ENCODE assay signal across 16 mouse cellular contexts in genomic region chr4:105705996-105706395, GRCm38 (mm10).
A peak's percentile ranks its signal among the peaks of the same experiment; 100 is the strongest.
DNase-seq lines count a peak whose midpoint lies in the region; ATAC-seq and TF ChIP-seq lines count a peak whose summit lies in the region.
"Had no signal": no experiment of that assay in that cellular context is flagged by ENCODE, and none has a peak within 500 bp of the region (broad histone marks: within the 10 kb centered on the region; RNA-seq: fewer than 3 reads in every experiment).

No protein-coding gene starts in this region.

- H3K4me1 ChIP-seq in lung, embryonic 16.5 days (replicated peaks; ENCODE audit: control insufficient read depth, insufficient read depth, low read length) = peaks cover 9% of the 10 kb centered on the region; the same call in 1 of the 2 replicates
- no peaks in the 10 kb centered on the region for H3K4me1 ChIP-seq in hindbrain, postnatal 0 days (ENCODE audit: insufficient read depth, low read length)
- H3K4me1 ChIP-seq: embryonic facial prominence, embryonic 12.5 days; forebrain, embryonic 13.5 days; midbrain, embryonic 12.5 days; neural tube, embryonic 12.5 days had no signal

- H3K9ac ChIP-seq in lung, embryonic 16.5 days (ENCODE audit: low read length) = no peak overlapping the region
- no peak overlapping the region for H3K9ac ChIP-seq in hindbrain, postnatal 0 days (replicated peaks; ENCODE audit: low read length)
- H3K9ac ChIP-seq: embryonic facial prominence, embryonic 12.5 days; forebrain, embryonic 13.5 days; limb, embryonic 12.5 days; midbrain, embryonic 12.5 days; neural tube, embryonic 12.5 days had no signal

- peak overlapping the region; percentile 70 for H3K27ac ChIP-seq in lung, embryonic 16.5 days (ENCODE audit: low read length)
- H3K27ac ChIP-seq in hindbrain, postnatal 0 days = no peak overlapping the region
- H3K27ac ChIP-seq: embryonic facial prominence, embryonic 12.5 days; forebrain, embryonic 13.5 days; limb, embryonic 12.5 days; midbrain, embryonic 12.5 days; neural tube, embryonic 12.5 days had no signal

- no peaks in the 10 kb centered on the region for H3K36me3 ChIP-seq in lung, embryonic 16.5 days (ENCODE audit: control insufficient read depth, insufficient read depth, low read length)
- H3K36me3 ChIP-seq in hindbrain, postnatal 0 days (ENCODE audit: insufficient read depth, low read length) = no peaks in the 10 kb centered on the region
- H3K36me3 ChIP-seq: embryonic facial prominence, embryonic 12.5 days; limb, embryonic 12.5 days; midbrain, embryonic 12.5 days; neural tube, embryonic 12.5 days had no signal

- no peak overlapping the region for H3K4me3 ChIP-seq in lung, embryonic 16.5 days (ENCODE audit: low read length)
- H3K4me3 ChIP-seq in hindbrain, postnatal 0 days (ENCODE audit: low read length) = no peak overlapping the region
- H3K4me3 ChIP-seq: embryonic facial prominence, embryonic 12.5 days; forebrain, embryonic 13.5 days; limb, embryonic 12.5 days; midbrain, embryonic 12.5 days; neural tube, embryonic 12.5 days had no signal

- peak; percentile 40 for DNase-seq in ovary, adult 18-20 months (ENCODE audit: low spot score)
- no peak for DNase-seq in ovary, postnatal 14 days (ENCODE audit: low spot score)
- DNase-seq in adrenal gland, postnatal 14 days = peak; percentile 56
- no peak for DNase-seq in cerebellum, adult 18-20 months
- no peak for DNase-seq in hindbrain, postnatal 0 days (ENCODE audit: low spot score)
- DNase-seq in thymus, postnatal 4 days = no peak
- DNase-seq: cerebellum, postnatal 14 days; gastrocnemius, postnatal 36 days; kidney, postnatal 10 days; layer of hippocampus, postnatal 36 days had no signal

- TF ChIP-seq CTCF in hindbrain, postnatal 0 days (IDR thresholded peaks at IDR 0.05; ENCODE audit: low read depth) = no peak

- no peaks in the 10 kb centered on the region for H3K27me3 ChIP-seq in lung, embryonic 16.5 days (ENCODE audit: control insufficient read depth, insufficient read depth, low read depth, low read length)
- H3K27me3 ChIP-seq in hindbrain, postnatal 0 days (ENCODE audit: insufficient read depth, low read length) = no peaks in the 10 kb centered on the region
- H3K27me3 ChIP-seq: embryonic facial prominence, embryonic 12.5 days; forebrain, embryonic 13.5 days; limb, embryonic 12.5 days; midbrain, embryonic 12.5 days; neural tube, embryonic 12.5 days had no signal

- no peak overlapping the region for H3K4me2 ChIP-seq in lung, embryonic 16.5 days (ENCODE audit: low read depth, low read length)
- H3K4me2 ChIP-seq in hindbrain, postnatal 0 days (ENCODE audit: low read depth, low read length) = no peak overlapping the region
- H3K4me2 ChIP-seq: embryonic facial prominence, embryonic 12.5 days; forebrain, embryonic 13.5 days; limb, embryonic 12.5 days; midbrain, embryonic 12.5 days; neural tube, embryonic 12.5 days had no signal

- peak; percentile 48 for ATAC-seq in lung, embryonic 16.5 days (ENCODE audit: low read depth)
- no peak for ATAC-seq in hindbrain, postnatal 0 days
- ATAC-seq: forebrain, embryonic 13.5 days had no signal

- H3K9me3 ChIP-seq in lung, embryonic 16.5 days (ENCODE audit: control insufficient read depth, low read length) = no peaks in the 10 kb centered on the region
- no peaks in the 10 kb centered on the region for H3K9me3 ChIP-seq in hindbrain, postnatal 0 days (ENCODE audit: low read length)
- H3K9me3 ChIP-seq: embryonic facial prominence, embryonic 12.5 days; forebrain, embryonic 13.5 days; limb, embryonic 12.5 days; midbrain, embryonic 12.5 days; neural tube, embryonic 12.5 days had no signal

- 32% methylated on average over 6 of the region's 6 CpGs for WGBS in lung, embryonic 16.5 days
- WGBS in hindbrain, postnatal 0 days = 40% methylated on average over 6 of the region's 6 CpGs

Comparison
In these comparisons a context has a peak if more than half of its experiments do, and no peak if none do; other contexts are left out.
1. DNase-seq: peak in ovary, adult 18-20 months (single experiment) and adrenal gland, postnatal 14 days (single experiment); none in ovary, postnatal 14 days (single experiment), cerebellum, adult 18-20 months (0 of 2), hindbrain, postnatal 0 days (single experiment) and thymus, postnatal 4 days (single experiment).